Mouse (Mus musculus) right cerebral cortex, postnatal 10 days (tissue): ENCODE results near the gene Rock2.

ENCODE experiments used
- DNase-seq, 2 experiments: peaks; one replicate each; pipeline ENCODE4 v3.0.0; 2021; ENCODE audit warnings: low spot score in 2 of 2

The Rock2 gene

DNA sequence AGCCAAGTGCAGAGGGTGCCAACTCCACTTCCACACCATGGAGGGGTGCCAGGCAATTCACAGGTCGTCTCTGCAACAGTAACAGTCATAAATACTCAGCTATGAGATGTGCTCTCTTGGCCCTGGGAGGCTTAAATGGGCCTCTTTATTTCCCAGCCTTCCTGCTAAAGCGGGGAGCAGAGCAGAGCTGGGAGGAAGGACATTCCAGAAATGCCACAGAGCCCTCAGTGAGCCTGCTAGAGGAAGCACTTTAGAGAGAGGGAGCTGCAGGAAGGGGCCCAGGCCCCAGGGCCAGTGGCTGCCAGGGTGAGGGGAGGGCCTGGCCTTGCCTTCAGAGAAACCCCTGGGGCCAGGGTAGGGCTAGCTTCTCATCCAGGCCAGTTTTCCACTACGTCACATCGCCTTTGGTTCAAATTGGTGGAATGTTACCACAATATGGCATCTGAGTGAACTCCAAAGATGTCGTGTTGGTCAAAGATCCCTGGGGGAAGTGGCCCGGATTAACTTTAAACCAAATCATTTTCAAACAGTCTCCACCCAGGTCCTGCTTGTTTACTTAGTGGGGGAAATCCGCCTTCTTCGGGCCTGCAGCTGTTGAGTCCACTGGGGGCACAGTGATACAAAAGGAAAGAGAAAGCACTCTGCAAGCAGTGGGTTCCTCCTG lies 24.2 kb upstream of the Rock2 start:
- peak; percentile 43 to 46 for DNase-seq

DNA sequence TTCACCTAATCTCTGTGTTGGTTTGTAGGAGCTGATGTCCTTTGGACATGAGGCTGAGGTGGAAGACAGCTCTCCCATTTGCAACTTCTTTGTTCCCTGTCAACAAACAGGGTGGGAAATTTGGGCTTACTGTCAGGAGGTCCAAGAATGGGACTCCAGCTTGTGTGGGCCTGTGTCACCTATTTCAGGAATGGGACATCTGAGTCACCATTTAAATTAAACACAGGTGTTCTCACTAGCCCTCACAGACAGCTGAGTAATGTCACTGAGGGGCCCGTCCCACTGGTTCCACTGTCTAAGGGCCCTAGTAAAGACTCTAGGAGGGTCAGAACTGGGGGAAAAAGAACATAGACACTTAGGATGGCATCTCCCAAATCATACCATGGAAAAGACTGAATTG lies 22.7 kb upstream of the Rock2 start:
- DNase-seq, result no peak

DNA sequence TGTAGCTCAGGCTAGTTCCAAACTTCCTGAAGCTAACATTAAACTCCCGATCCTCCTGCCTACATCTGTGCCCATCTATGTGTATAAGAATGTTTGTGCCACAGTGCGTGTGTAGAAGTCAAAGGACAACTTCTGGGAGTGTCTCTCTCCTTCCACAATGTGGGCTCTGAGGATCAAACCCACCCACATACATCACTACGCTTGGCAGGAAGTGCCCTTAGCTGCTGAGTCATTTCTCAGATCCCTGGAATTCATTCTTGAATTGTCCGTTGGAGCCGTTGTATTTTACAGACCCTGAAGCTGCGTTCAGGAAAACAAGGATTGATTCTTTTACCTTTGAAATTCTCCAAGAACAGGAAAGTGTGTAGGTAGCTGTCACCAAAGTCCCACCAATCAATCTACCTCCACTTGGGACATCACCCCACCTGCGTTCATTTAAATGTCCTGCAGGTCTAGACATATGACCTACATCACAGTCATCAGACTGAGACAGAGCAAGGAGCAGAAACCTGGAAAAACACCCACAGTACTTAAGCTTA lies 21.7 kb upstream of the Rock2 start:
- no peak for DNase-seq

DNA sequence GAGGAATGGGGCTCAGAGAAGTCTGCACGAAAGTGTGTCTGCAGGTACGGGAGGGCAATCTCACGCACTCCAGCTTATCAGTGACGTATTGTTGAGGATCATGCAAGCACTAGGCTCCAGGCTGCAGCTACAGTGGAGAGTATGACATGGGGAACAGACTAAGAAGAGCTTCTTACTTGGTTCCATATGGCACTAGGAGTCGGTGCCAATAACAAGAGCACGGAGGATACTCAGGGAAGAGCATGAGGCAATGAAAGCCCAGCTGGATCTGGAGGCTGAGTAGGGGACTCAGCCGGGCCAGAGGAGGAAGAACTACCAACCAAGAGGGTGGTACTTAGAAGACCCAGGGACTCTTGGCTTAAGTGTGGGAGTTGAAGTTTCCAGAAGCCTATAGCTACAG lies 21.1 kb upstream of the Rock2 start:
- DNase-seq, result peak; percentile 40 to 61

DNA sequence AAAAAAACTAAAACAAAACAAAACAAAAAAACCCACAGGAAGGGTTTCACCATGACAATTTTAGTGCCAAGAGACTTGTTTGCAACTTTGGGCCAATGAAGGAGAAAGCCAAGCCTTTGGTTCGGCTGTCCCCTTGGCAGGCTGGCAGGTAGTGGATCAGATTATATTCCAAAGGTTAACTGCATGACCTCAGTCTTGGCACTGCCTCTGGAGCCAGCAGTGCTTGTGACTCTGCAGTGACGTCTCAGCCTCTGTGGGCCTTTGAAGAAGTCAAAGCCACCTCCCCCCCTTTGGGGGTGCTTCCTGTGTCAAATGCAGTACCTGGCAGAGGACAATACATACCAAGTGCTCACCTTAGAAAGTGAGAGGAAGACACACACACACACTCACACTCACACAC lies 20.6 kb upstream of the Rock2 start:
- no peak for DNase-seq

DNA sequence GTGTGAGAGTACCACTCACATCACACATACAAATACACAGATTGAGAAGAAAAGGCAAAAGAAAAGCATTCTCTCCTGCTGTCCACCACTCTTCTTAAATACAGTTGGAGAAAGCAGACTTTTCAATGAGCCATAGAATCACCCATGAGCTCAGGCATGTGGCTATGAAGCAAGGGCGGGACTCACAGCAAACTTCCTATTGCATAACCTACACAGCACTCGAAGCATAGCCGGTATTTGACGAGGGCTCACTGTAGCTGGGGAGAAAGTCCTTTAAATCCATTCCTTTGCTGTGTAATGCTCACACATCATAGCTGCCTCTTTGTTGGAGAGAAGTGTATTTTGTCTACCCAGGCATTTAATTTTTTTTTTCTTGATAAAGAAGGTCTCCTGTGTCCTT lies 19.4 kb upstream of the Rock2 start:
- no peak for DNase-seq

DNA sequence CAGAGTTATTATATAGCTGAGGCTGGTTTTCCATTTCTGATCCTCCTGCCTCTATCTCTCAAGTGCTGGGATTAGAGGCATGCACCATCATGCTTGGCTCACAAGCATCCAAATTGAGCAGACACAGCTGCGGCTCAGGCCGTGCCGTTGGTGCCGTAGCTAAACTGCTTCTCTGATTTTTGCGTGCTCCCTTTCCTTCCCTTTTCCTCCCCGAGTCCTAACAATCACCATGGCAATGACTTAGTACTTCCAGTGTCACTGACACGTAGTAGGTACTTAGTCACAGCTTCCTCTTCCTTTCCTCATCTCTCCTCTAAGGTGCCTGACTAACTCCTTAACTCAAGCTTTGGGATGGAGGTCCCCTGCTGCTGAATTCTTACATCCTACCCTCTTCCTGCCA lies 19.0 kb upstream of the Rock2 start:
- DNase-seq, result no peak

DNA sequence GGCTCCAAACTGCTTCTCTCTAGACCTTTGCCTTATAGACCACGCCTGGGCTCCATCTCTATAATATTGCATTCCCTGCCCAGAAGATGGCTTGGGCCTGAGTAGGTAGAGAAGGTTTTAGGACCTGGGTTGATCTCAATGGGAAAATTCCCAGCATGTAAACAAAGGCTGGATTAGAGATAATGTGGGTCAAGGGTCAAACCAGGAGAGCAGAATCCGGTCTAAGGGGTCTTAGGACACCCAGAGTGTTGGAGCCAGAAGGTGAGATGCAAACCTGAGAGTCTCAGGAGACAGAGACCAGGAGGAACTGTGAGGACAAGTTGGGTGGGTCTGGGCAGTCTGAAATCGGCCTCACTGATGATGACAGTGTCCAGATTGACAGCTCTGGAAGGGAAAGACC lies 18.0 kb upstream of the Rock2 start:
- no peak for DNase-seq

DNA sequence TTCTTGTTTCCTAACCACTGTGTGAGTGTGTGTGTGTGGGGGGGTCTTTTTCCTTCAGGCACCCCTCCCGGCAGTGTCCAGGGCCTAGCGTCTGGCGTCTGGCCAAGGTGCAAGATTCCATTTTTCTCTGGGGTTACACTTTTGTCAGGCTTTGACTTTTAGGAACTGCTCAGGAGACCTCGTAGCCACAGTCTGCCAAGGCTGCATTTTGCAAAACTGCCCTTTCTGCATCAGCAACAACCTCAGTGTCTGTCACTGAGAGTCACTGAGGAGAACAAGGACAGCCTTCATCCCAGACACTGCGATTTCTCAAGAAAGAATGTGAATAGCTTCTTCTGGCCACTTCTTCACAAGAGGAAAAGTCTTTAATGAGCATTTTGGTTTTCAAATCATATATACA lies 17.6 kb upstream of the Rock2 start:
- no peak for DNase-seq

DNA sequence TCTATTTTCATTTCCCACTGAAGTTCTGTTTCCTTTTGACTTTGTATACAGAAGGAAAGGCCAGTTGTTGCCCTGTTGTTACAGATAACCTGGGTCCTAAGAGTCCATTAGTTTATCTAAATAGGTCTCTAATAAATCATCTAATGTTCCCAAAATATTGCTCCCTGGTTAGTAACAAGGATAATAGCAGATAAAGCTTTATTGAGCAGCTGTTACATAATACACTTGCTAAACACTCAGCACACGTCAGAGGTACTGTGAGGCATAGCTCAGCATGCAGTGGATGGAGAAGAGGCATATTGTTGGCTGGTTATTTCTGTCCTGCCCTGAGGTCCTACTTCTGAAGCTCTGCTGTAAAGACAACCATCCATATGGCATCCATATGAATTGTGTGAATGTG lies 17.0 kb upstream of the Rock2 start:
- no peak for DNase-seq

DNA sequence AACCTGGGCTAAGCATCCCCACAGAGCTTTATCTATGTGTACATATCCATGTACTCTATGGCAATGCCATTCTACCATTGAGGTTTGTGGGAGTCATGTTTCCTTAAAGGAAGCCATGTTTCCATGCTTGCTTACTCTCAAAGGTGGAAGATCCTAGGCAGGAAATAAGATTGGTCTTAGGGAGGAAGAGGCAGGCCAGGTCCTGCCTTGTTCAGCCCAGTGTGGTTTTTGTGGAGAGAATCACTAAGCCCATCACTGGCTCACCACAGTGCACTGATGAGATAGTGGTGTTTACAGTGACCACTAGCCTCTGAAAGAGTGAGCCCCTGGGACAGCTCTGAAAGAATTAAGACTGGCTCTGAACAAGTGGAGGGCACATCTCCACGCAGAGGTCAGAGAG lies 15.3 kb upstream of the Rock2 start:
- DNase-seq, result no peak

DNA sequence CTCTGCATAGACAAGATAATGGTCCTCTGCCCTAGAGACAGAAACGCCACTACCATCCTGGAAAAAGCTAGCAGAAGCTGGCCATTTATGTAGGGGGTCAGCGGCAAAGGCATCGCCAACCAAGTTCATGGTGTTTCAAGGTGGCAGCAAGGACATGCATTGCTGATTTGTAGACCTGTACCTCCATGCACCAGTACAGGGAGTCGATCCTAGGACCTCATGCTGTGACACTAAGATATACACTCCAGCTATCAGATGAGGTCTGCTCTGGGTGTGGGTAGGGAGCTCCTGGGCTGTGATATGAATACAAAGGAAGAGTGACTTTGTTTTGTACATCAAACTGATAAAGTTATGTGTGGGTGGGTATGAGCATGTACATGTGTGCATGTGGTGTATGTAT lies 14.6 kb upstream of the Rock2 start:
- no peak for DNase-seq

DNA sequence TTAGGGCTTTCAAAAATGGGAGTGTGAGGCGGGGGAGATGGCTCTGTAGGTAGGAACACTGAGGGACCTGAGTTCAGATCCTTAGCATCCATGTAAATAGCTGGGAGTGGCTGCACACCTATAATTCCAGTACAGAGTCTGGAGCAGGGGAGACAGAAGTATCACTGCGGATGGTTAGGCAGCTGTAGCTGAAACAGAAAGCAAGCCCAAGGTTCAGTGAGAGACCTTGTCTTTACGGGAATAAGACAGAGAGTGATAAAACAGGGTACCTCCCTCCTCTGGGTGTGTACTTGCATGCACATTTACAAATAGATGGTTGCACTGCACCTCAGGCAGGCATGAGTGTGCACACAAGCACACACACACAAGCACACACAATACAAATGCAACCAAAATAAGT lies 12.3 kb upstream of the Rock2 start:
- no peak for DNase-seq

DNA sequence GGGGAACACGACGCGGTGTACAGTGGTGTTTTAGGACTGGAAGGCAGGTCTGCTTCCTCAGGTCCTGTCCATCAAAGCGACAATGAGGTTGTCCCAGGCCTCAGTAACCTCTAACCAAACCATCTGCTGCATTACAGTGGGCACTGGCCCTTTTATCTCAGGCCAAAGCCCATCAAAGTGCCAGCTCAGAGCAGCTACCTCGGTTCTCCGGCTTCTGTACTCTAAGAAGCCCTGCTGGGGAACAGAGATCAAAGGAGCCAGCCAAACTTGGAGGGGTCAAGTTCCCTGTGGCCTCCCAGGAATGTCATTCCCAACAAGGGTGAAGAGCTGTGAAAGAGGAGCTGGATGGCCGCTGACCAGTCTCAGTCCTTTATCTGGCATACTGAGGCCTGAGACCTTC lies 11.6 kb upstream of the Rock2 start:
- no peak for DNase-seq

DNA sequence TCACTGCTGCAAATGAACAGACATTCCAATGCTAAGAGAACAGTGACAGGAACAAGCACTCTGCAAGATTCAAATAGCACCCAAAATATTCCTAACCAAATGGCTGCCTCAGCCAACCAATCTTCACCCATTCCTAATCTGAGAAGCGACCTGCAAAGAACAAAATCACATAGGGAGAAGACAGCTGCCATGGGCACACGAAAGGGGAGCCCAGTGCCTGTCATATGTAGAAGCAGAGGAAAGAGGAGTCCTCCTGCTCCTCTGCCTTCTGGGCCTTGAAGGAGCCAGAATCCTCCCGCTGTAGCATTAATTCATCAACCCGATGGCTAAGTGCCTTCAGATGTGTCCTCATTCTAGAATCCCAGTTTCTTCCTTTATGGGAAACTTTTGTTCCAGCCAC lies 10.2 kb upstream of the Rock2 start:
- DNase-seq, result no peak

DNA sequence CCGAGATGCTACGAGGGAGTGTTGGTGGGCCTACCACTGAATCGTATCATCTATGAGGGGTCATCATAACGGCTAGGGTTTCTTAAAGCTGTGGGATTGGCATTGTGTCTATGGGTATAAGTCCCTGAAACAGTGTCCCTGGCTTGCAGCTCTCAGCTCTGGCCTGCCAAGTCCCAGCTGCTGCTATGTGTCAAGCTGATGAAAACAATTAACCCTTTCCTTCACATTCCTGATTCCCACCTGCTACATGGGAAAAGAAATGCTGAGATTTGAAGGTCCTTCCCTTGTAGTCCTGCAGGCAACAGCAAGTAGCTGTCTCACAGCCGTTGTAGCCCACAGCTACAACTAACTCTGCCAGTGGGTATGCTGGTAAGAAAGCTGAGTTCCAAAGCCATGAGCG lies 8.3 kb upstream of the Rock2 start:
- DNase-seq, result no peak

DNA sequence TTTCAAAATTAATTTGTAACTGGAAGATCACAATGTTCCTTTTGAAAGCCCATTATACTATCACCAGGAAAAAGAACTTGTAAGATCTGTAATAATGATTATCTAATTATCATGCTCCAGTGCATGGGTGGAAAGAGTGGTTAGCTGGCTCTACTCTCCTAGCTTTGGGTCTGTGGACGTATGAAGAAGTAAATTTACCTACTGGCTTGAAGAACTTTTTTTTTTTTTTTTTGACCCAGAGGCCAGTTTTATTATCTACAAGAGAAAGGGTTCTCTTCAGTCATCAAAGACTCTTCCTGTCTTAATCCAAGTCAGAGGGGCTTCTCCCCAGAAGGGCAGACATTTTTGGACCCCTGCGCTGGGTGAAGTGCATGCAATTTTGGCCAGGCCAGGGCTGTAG lies 1.7 kb upstream of the Rock2 start:
- DNase-seq, result no peak

DNA sequence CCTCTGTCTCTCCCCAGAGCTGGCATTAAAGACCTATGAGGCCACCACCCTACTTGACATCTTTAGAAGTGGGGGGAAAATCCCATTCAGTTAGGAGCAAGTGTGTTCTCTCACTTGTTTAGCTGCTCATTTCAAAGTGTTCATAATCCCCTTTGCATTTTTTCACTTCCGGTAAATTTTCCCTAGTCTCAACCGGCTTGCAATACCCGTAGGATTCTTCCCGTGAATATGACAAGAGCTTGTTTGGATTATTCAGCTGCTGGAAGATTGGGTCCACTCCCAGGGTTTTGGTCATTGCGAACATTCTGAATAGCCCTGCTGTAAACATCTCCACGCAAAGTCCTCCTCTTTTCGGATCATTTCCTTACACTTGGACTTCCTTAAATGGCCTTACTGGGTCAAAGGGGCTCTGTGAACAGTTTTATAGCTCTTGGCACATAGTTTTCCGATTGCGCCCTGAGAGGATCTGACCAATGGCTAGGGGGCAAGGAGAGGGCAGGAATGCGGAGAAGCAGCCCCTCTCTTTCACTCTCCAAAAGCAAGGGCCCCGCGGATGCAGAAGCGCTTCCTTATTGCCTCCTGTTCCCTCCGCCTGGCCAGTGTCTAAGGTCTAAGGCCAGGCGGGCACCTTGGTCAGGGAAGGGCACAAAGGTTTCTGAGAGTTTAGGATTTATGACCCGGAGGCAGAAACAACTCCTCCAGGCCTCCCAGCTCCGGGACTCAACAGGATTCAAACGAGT lies 869 bp upstream of the Rock2 start:
- no peak for DNase-seq

DNA sequence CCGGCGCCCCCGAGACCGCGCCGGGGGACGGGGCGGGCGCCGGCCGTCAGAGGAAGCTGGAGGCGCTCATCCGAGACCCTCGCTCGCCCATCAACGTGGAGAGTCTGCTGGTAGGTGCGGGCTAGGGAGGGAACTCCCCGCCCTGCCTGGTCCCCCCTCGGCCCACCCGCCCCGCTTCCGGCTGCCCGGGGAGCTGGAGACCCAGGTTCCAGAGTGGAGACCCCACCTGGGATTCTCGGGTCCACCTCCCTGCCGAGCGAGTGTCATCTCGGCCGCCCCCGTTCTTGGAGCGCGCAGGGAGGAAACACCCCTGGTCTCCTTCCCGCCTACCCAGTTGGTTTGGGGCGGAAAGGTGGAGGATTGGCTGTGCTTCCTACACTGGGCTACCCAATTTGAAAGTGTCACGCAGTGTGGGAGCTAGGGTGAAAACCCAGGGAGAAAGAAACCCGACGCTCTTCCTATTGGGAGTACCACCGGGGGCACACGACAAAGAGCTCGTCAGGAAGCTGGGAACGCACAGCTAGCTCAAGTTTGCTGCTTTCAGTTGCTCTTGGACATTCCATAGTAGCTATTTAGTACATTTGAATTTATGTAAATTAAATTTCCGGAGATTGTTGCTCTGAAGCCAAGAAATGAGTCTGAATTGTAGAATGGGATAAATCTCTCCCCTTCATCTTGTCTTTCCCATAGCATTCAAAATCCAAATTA lies 680 bp downstream of the Rock2 start:
- peak; percentile 48 to 50 for DNase-seq

DNA sequence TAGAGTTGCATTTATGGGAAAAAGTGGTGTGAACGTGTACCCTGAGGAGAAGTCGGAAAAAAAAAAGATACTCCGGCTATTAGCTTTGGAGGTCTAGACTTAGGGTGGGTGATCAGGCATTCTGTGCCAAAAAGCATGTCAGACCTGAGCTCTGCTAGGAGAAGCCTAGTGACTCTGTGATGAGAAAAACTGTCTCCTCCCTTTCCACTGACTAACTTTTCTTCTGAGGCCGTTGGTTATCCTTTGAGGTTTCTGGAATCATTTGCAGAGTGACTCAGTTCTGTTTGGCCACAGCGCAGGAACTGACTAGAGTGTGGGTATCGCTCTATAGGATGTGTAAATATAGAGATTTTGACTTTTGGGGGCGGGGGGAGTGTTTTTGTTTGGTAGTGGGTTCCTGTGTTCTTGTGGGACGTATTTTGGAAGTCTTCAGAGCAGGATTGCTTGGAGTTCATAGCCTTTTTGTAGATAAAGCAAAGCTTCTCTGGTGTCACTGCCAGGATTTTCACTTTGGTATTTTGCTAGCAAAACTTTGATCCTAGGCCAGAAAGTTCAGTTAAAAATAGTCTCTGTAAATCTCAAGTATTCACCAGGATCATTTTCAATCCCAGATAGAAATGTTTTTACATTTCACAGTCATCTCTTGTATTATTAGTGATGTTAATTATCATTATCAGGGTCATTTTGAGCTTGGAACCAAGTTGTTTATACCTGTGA lies 1.5 kb downstream of the Rock2 start:
- DNase-seq, result peak in 1 of 2 experiments; percentile 29

DNA sequence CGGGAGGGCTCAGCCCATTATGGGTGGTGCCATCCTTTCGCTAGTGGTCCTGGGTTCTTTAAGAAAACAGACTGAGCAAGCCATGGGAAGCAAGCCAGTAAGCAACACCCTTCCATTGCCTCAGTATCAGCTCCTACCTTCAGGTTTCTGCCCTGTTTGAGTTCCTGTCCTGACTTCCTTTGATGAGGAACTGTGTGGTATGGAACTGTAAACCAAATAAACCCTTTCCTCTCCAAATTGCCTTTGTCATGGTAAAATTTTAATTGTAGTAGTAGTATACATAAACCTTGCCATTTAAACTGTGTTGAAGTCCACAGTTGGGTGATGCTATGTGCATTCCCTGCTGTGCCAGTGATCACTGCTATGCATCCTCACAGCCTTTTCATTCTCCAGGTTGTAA lies 2.5 kb downstream of the Rock2 start:
- DNase-seq, result peak in 1 of 2 experiments; percentile 26

DNA sequence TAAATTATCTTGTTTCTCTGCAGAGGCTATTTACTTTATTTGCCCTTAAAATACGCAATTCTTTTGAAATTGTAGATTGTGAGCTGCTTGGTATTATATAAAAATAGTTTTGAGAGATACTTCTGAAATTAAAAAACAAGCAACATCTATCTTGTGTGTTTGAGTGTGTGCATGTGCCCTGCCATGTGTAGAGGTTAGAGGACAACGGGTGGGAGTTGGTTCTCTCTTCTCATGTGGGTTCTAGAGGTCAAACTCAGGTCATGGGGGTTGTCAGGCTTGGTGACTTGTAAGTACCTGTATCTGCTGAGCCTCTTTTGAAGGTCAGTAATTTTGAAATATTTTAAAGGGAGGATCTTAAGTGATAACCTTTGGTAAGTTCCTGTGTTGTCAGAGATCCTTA lies 3.5 kb downstream of the Rock2 start:
- peak in 1 of 2 experiments; percentile 22 for DNase-seq
